In genomic region chr2:127550446-127550845, GRCm38 (mm10) we compare ENCODE assay signal across 21 mouse cellular contexts. TPM values are rescaled to one million over a fixed set of nuclear protein-coding genes. Genes with fewer than 3 reads are reported as not detected.
"Had no signal": no experiment of that assay in that cellular context is flagged by ENCODE, and none has a peak within 500 bp of the region (broad histone marks: within the 10 kb centered on the region; RNA-seq: fewer than 3 reads in every experiment).

No protein-coding gene starts in this region.

- ATAC-seq: hindbrain, embryonic 16.5 days; inflammation-experienced regulatory T-cells, adult 6 months; intestine, embryonic 15.5 days; intestine, postnatal 0 days had no signal

- H3K36me3 ChIP-seq: heart, embryonic 10.5 days; heart, embryonic 12.5 days; hindbrain, embryonic 10.5 days; hindbrain, embryonic 12.5 days; intestine, embryonic 15.5 days; limb, embryonic 10.5 days; limb, embryonic 12.5 days; liver, embryonic 13.5 days; liver, embryonic 15.5 days had no signal

- H3K4me3 ChIP-seq: gastrocnemius, adult 2 months; heart, embryonic 10.5 days; heart, embryonic 12.5 days; hindbrain, embryonic 10.5 days; hindbrain, embryonic 12.5 days; intestine, embryonic 15.5 days; layer of hippocampus, adult 2 months; left cerebral cortex, adult 2 months; limb, embryonic 10.5 days; limb, embryonic 12.5 days; liver, embryonic 13.5 days; liver, embryonic 15.5 days had no signal

- DNase-seq: gastrocnemius, adult 2 months; gastrocnemius, postnatal 10 days; gastrocnemius, postnatal 25 days; heart, postnatal 4 days; liver; liver, embryonic 13.5 days had no signal

- H3K4me1 ChIP-seq: heart, embryonic 12.5 days; hindbrain, embryonic 12.5 days; intestine, embryonic 15.5 days; limb, embryonic 12.5 days had no signal

- H3K27ac ChIP-seq: gastrocnemius, adult 2 months; heart, embryonic 10.5 days; hindbrain, embryonic 10.5 days; hindbrain, embryonic 12.5 days; hindbrain, embryonic 14.5 days; intestine, embryonic 15.5 days; layer of hippocampus, adult 2 months; left cerebral cortex, adult 2 months; limb, embryonic 10.5 days; limb, embryonic 12.5 days; liver, embryonic 13.5 days; liver, embryonic 15.5 days had no signal

- H3K27me3 ChIP-seq: hindbrain, embryonic 12.5 days; intestine, embryonic 15.5 days had no signal

RNA-seq across cellular contexts. Expression of gene Prom2, which starts 9.2 kb away (rescaled TPM):
- polyA plus RNA-seq: heart, embryonic 14.5 days; liver, embryonic 13.5 days; liver, embryonic 15.5 days had no signal
